Mouse (Mus musculus) megakaryocyte, embryonic 14.5 days (primary cell): ENCODE measurements around the gene D630003M21Rik.

Source experiments
- FLI1 ChIP-seq: IDR thresholded peaks from 2 replicates; pipeline ENCODE4 v1.6.1; 2012; ENCODE audit warnings: low read length, inconsistent platforms, mixed read lengths
- GATA1 ChIP-seq: IDR thresholded peaks from 3 replicates; pipeline ENCODE4 v1.6.1; 2012; ENCODE audit warnings: mixed read lengths, low read length, inconsistent platforms, borderline replicate concordance

DNA sequence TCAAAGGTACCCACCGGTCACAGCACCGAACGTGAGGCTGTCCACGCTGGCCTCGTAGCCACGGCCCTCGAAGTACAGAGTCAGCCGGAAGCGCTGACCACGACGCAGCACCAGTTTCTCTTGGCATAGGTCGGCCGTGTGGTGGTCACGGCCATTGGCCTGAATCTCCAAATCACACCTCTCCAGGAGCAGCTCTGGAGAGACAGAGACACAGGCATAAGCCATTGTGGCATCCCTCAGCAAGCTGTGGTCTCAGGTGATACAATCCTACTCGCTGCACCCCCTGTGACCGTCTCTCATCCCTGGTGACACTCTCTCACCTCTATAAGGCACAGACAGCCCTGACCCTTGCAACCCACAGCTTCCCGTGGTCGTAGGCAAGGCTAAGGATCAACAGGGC is 86.0 kb downstream of the D630003M21Rik start:
- TF ChIP-seq GATA1 (no peak), FLI1 (no peak)
